Comparison of ENCODE assay signal across 13 mouse cellular contexts in the genomic region with DNA sequence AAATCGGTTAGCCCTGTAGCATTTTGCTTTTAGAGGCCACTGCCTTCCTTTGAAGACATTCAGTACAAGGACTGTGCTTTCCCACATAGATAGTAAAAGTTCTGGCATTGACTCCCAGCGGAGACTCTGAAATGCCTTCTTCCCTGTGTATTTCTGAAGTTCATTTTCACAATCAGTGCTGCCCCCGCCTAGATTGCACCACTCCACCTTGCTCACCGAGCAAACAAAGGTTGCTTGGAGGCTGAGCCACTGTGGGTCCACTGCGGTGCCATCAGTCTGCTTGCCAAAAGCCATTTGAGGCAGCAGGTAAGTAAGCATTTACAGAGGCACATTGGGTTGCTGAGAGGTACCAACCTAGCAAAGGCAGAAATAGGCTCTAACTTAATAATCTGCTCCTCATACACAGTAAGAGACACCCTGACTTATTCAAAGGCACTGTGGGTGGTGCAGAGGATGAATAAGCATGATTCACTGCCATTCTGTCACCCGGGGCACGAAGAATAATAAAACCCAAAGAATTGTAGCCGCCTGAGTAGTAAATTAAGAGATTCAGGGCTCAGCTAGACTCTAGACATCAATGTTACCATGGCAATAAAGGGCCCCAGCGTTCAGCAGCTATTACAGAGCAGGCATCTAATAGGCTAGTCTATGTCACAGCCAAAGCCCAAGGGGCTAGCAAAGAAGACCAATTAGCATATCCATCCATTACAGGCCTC. TPM values are rescaled to one million over a fixed set of nuclear protein-coding genes. Genes with fewer than 3 reads are reported as not detected.
DNase-seq lines count a peak whose midpoint lies in the region; ATAC-seq and TF ChIP-seq lines count a peak whose summit lies in the region.
"Had no signal": no experiment of that assay in that cellular context is flagged by ENCODE, and none has a peak within 500 bp of the region (broad histone marks: within the 10 kb centered on the region; RNA-seq: fewer than 3 reads in every experiment).

No protein-coding gene starts in this region.

- dilution Hi-C loops in CH12.LX (cut with MboI; ENCODE audit: extremely low pct_ligation_motif_present, extremely low pct_unique_long_range_greater_than_20kb, low sequenced_read_pairs) = no loop called here

- H3K79me2 ChIP-seq in CH12.LX (replicated peaks; ENCODE audit: control insufficient read depth, extremely low read depth, insufficient read depth, poor library complexity, severe bottlenecking) = no peaks in the 10 kb centered on the region

- no peak for TF ChIP-seq EP300 in CH12.LX (IDR thresholded peaks at IDR 0.05; ENCODE audit: low read length)

- no peaks in the 10 kb centered on the region for H3K9me3 ChIP-seq in CH12.LX (replicated peaks; ENCODE audit: low read length)
- H3K9me3 ChIP-seq in forebrain, embryonic 15.5 days = no peaks in the 10 kb centered on the region
- H3K9me3 ChIP-seq: intestine, embryonic 15.5 days had no signal

- no peak for TF ChIP-seq POLR2A in CH12.LX (IDR thresholded peaks at IDR 0.05; ENCODE audit: low read depth, low read length)

- peak; percentile 47 for DNase-seq in adrenal gland, adult 2 months
- no peak for DNase-seq in adrenal gland, adult 8-10 months
- DNase-seq in CH12.LX (ENCODE audit: extremely low read depth) (peak; percentile 6), adipocyte (ENCODE audit: low spot score) (no peak)
- peak; percentile 59 for DNase-seq in mesoderm, embryonic 11.5 days (ENCODE audit: low read depth, low spot score)
- no peak for DNase-seq in thymus, postnatal 14 days
- DNase-seq in cerebellum, adult 18-20 months = no peak

- H3K4me1 ChIP-seq in CH12.LX (ENCODE audit: control insufficient read depth in 1 of 2, insufficient read depth in 2 of 2) = peaks cover 0 to 13% of the 10 kb centered on the region in 2 experiments; a peak in 3 of 4 replicates
- no peaks in the 10 kb centered on the region for H3K4me1 ChIP-seq in forebrain, embryonic 15.5 days
- H3K4me1 ChIP-seq: intestine, embryonic 15.5 days had no signal

- 32% methylated on average over 9 of the region's 9 CpGs for WGBS in forebrain, embryonic 15.5 days

- no peak for TF ChIP-seq RAD21 in CH12.LX (IDR thresholded peaks at IDR 0.05; ENCODE audit: low read depth, low read length)

- H3K27me3 ChIP-seq in CH12.LX (replicated peaks) = no peaks in the 10 kb centered on the region
- no peaks in the 10 kb centered on the region for H3K27me3 ChIP-seq in forebrain, embryonic 15.5 days
- H3K27me3 ChIP-seq: intestine, embryonic 15.5 days had no signal

- in situ Hi-C loops in CH12.LX (cut with MboI; ENCODE audit: low pct_ligation_motif_present, low pct_unique_long_range_greater_than_20kb, low sequenced_read_pairs) = no loop called here

- H3K27ac ChIP-seq in CH12.LX (ENCODE audit: insufficient read depth, low read depth) = no peak overlapping the region
- H3K27ac ChIP-seq in forebrain, embryonic 15.5 days (replicated peaks) = peak overlapping the region; percentile 56; the same call in 1 of the 2 replicates
- H3K27ac ChIP-seq: intestine, embryonic 15.5 days; left cerebral cortex, adult 2 months had no signal

- ATAC-seq in forebrain, embryonic 15.5 days (replicated peaks) = peak; percentile 97
- ATAC-seq: intestine, embryonic 15.5 days had no signal

- no peak overlapping the region for H3K4me3 ChIP-seq in CH12.LX (replicated peaks in 1 of 3; ENCODE audit: low read depth in 2 of 3, low read length in 2 of 3, poor library complexity in 1 of 3)
- no peak overlapping the region for H3K4me3 ChIP-seq in forebrain, embryonic 15.5 days
- H3K4me3 ChIP-seq: intestine, embryonic 15.5 days; left cerebral cortex, adult 2 months had no signal

- no peak for TF ChIP-seq CTCF in CH12.LX (conservative IDR thresholded peaks at IDR 0.05 in 1 of 2, IDR thresholded peaks at IDR 0.05 in 1 of 2; ENCODE audit: low read depth in 2 of 2, low read length in 2 of 2)

- H3K4me2 ChIP-seq in CH12.LX (ENCODE audit: insufficient read depth, low read depth, poor library complexity, severe bottlenecking) = 0 out of 2 replicates have a peak overlapping the region, but pooled peaks have one; percentile 24
- H3K4me2 ChIP-seq in forebrain, embryonic 15.5 days (replicated peaks) = no peak overlapping the region
- H3K4me2 ChIP-seq: intestine, embryonic 15.5 days had no signal

- H3K9ac ChIP-seq in CH12.LX (ENCODE audit: insufficient read depth, low read depth) = no peak overlapping the region
- no peak overlapping the region for H3K9ac ChIP-seq in forebrain, embryonic 15.5 days (replicated peaks)
- H3K9ac ChIP-seq: intestine, embryonic 15.5 days had no signal

- H3K36me3 ChIP-seq in CH12.LX (replicated peaks in 1 of 2; ENCODE audit: control insufficient read depth in 1 of 2, insufficient read depth in 1 of 2, low read length in 1 of 2) = no peaks in the 10 kb centered on the region
- no peaks in the 10 kb centered on the region for H3K36me3 ChIP-seq in forebrain, embryonic 15.5 days
- H3K36me3 ChIP-seq: intestine, embryonic 15.5 days had no signal

TF ChIP-seq in CH12.LX, 34 proteins besides CTCF, POLR2A, EP300 and RAD21:
- TF ChIP-seq CHD2 (IDR thresholded peaks at IDR 0.05; ENCODE audit: low read length) = no peak

RNA-seq across cellular contexts. Expression of a gene that starts 2.9 kb away (rescaled TPM):
- total RNA-seq in adrenal gland, adult 2 months (2021) = not detected
- polyA plus RNA-seq in adrenal gland, adult 2 months (2012; rRNA removed) = not detected in 2 replicates
- total RNA-seq in adrenal gland, adult 8-10 months (2022) = not detected
- total RNA-seq in CH12.LX (2012; rRNA removed) (not detected in 2 replicates), CH12.LX (2014; rRNA removed) (not detected in 2 replicates)
- polyA plus RNA-seq in CH12.LX (2012; ENCODE audit: insufficient read length, low read depth) = not detected in 2 replicates
- polyA plus RNA-seq in forebrain, embryonic 15.5 days (2015; fragmentation: Nextera tagmentation; extraction: Ambion mirVana) = 0.05 TPM in 1 of 2 replicates, not detected in the other
- total RNA-seq: common myeloid progenitor, adult 5-6 weeks; granulocyte monocyte progenitor cell, adult 5-6 weeks; left cerebral cortex, adult 2 months had no signal
- polyA plus RNA-seq: stomach, embryonic 14.5 days had no signal

Comparison
In these comparisons a context has a peak if more than half of its experiments do, and no peak if none do; other contexts are left out.
1. DNase-seq: peak in adrenal gland, adult 2 months (single experiment), CH12.LX (single experiment) and mesoderm, embryonic 11.5 days (single experiment); none in adrenal gland, adult 8-10 months (single experiment), thymus, postnatal 14 days (single experiment), cerebellum, adult 18-20 months (0 of 2) and adipocyte (single experiment).